Mouse (Mus musculus): ENCODE measurements around the gene Medag. TPM values are rescaled to one million over a fixed set of nuclear protein-coding genes. Genes with fewer than 3 reads are reported as not detected.

Gene Medag
- polyA plus RNA-seq, 1 experiment, result 0.19 TPM

DNA sequence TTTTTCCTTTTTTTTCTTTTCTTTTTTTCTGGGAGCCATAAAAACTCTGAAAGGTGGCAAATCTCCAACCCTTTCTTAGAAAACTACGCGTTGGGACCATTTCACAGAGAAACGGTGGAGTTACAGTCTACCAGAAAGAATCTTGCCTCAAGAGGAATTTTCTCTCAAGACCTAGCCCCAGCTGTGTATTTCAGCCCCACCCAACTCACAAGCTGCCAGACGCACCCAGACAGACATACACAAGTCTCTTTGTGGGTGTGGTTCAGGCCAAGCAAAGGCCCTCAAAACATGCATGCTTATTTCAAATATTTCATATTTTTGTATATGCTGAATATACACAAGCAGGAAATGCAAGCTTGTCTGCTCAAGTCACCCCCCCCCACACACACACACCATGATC lies 29.6 kb upstream of the Medag start:
- Histone ChIP-seq H3K4me3 (ENCODE audit: insufficient read depth, low read length) (no peak overlapping the region), H3K27ac (ENCODE audit: insufficient read depth, low read depth, low read length) (no peak overlapping the region), H3K4me1 (ENCODE audit: control insufficient read depth, insufficient read depth, low read length) (peaks cover 7% of the 10 kb centered on the region)
- no peak for TF ChIP-seq POLR2A (IDR thresholded peaks at IDR 0.05; ENCODE audit: borderline replicate concordance, low read depth, low read length)
- no peak for TF ChIP-seq CTCF (IDR thresholded peaks at IDR 0.05; ENCODE audit: low read depth, low read length)

DNA sequence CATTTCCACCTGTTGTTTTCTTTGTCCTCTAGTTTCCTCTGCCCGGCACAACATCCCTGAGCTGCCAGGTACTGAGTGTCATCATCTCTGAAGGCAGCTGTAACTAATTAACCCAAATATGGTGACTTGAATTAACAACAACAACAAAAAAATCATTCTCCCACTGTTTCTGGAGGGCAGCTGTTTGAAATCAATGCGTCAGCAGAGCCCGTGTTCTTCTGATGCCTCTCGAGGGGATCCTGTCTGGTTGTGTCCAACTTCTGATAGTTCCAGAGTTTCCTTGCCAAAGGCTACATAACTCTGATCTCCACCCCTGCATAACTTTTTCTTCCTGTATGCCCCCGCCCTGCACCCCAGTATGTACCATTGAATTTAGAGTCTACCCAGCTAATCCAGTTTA lies 28.9 kb upstream of the Medag start:
- Histone ChIP-seq H3K27ac (ENCODE audit: insufficient read depth, low read depth, low read length) (no peak overlapping the region), H3K4me3 (ENCODE audit: insufficient read depth, low read length) (no peak overlapping the region), H3K4me1 (ENCODE audit: control insufficient read depth, insufficient read depth, low read length) (peaks cover 7% of the 10 kb centered on the region)
- TF ChIP-seq CTCF (IDR thresholded peaks at IDR 0.05; ENCODE audit: low read depth, low read length) (no peak), POLR2A (IDR thresholded peaks at IDR 0.05; ENCODE audit: borderline replicate concordance, low read depth, low read length) (no peak)

DNA sequence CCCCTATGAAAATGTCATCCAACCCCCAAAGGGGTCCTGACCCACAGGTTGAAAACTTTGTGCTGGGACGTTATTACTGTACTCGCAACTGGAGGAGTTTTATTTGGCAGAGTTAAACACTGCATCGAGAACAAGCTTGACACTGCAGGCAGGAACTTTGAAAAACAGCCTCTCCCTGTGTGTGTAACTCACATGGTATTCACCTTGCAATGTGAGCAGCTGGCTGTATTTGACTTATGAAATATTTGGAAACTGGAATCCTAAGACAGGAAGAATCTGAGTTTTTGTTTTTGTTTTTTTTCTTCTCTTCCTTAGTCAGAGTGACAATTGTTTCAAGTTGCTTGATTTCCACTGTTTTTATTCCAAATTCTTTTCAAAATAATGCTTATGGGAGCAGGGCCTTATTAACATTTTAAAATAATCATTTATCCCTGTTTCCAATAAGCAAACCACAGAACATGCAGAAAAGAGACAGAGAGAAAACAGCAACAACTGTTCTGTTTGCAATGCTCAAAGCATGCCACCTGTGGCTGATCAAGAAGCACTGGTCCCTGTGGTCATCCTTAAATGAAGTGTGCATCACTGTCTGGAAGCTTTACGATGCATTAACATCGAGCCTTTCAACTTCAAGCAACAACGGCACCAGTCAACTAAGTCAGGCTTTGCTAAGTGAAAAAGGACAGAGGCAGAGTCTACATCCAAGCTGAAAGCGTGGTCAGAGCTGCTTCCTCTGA lies 26.2 kb upstream of the Medag start:
- Histone ChIP-seq H3K4me1 (ENCODE audit: control insufficient read depth, insufficient read depth, low read length) (peaks cover 6% of the 10 kb centered on the region), H3K4me3 (ENCODE audit: insufficient read depth, low read length) (no peak overlapping the region), H3K27ac (ENCODE audit: insufficient read depth, low read depth, low read length) (no peak overlapping the region)
- TF ChIP-seq POLR2A (IDR thresholded peaks at IDR 0.05; ENCODE audit: borderline replicate concordance, low read depth, low read length), result no peak
- TF ChIP-seq CTCF (IDR thresholded peaks at IDR 0.05; ENCODE audit: low read depth, low read length), result no peak

DNA sequence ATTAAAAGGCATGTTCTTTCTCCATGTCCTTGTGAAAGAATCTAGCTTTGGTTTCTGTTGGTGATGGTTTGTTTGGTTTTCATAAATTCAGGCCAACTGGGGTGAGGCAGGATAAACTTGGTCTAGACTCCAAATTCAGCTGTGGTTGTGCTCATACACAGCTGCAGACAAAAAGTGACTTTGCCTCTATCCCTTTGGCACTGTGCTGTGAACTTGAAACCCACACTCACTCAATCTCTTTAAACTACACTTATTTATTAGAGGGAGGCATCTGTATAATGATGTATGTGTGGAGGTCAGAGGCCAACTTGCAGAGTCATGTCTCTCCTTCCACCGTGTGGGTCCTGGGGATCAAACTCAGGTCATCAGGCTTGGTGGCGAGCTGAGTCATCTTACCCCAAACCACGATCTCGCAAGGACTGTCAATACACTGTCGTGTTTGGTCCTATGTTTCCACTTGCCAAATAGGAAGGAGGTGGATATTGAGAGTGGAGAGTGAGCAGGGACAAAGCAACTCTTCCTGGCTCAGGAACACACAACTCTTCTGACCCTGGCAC lies 25.2 kb upstream of the Medag start:
- peaks cover 2% of the 10 kb centered on the region for H3K4me1 ChIP-seq (ENCODE audit: control insufficient read depth, insufficient read depth, low read length)
- H3K27ac ChIP-seq (ENCODE audit: insufficient read depth, low read depth, low read length), result no peak overlapping the region
- TF ChIP-seq POLR2A (IDR thresholded peaks at IDR 0.05; ENCODE audit: borderline replicate concordance, low read depth, low read length) (no peak), CTCF (IDR thresholded peaks at IDR 0.05; ENCODE audit: low read depth, low read length) (no peak)
- no peak overlapping the region for H3K4me3 ChIP-seq (ENCODE audit: insufficient read depth, low read length)

DNA sequence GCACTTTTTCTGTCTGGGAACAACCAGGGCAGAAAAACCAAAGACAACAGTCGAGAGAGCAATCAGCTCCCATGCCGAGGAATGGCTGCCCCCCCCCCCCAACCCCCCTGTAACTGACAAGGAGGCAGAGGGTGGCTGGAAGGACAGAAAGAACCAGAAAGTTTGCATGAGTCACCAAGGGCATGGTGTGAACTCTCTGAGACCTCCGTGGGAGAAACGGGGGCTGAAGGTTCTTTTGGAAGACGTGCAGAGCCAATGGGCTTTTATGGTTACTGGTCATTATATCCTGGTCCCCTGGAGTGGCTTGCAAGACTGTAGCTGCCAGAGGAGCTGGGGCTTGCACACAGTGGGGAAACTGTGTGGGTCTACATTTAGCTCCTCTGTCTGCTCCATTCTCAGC lies 22.6 kb upstream of the Medag start:
- Histone ChIP-seq H3K4me3 (ENCODE audit: insufficient read depth, low read length) (no peak overlapping the region), H3K4me1 (ENCODE audit: control insufficient read depth, insufficient read depth, low read length) (peaks cover 2% of the 10 kb centered on the region), H3K27ac (ENCODE audit: insufficient read depth, low read depth, low read length) (no peak overlapping the region)
- TF ChIP-seq POLR2A (IDR thresholded peaks at IDR 0.05; ENCODE audit: borderline replicate concordance, low read depth, low read length) (no peak), CTCF (IDR thresholded peaks at IDR 0.05; ENCODE audit: low read depth, low read length) (no peak)

DNA sequence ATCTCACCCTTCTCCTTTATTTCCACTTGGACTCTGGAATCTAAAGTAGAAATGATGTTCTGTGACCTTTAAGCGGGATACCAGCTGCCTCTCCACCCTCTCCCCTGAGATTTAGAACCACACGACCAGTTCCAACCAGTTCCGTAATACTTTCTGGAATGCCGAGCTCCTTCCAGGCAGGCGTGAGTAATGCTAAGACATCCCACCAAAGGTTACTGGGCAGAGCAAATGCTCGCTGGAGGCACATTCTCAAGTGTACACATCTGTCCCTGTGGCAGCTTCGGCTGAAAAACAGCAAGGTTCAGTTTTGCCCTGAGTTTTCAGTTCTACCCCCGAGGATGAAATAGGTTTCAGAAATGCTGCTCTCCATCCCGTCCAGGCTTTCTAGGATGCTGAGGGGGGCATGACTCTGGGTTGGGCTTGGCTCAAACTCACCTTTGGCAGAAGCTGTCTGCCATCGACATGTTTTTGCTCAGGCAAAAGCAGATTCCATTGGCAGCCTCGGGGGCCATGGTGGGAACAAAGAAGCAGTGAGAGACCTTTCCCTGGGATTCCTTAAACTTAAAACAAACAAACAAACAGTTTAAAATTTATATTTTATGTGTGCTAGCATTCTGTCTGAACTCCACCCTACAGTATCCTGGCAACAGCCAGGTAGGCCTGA lies 21.9 kb upstream of the Medag start:
- Histone ChIP-seq H3K27ac (ENCODE audit: insufficient read depth, low read depth, low read length) (no peak overlapping the region), H3K4me1 (ENCODE audit: control insufficient read depth, insufficient read depth, low read length) (peaks cover 2% of the 10 kb centered on the region), H3K4me3 (ENCODE audit: insufficient read depth, low read length) (no peak overlapping the region)
- TF ChIP-seq CTCF (IDR thresholded peaks at IDR 0.05; ENCODE audit: low read depth, low read length), result no peak
- no peak for TF ChIP-seq POLR2A (IDR thresholded peaks at IDR 0.05; ENCODE audit: borderline replicate concordance, low read depth, low read length)

DNA sequence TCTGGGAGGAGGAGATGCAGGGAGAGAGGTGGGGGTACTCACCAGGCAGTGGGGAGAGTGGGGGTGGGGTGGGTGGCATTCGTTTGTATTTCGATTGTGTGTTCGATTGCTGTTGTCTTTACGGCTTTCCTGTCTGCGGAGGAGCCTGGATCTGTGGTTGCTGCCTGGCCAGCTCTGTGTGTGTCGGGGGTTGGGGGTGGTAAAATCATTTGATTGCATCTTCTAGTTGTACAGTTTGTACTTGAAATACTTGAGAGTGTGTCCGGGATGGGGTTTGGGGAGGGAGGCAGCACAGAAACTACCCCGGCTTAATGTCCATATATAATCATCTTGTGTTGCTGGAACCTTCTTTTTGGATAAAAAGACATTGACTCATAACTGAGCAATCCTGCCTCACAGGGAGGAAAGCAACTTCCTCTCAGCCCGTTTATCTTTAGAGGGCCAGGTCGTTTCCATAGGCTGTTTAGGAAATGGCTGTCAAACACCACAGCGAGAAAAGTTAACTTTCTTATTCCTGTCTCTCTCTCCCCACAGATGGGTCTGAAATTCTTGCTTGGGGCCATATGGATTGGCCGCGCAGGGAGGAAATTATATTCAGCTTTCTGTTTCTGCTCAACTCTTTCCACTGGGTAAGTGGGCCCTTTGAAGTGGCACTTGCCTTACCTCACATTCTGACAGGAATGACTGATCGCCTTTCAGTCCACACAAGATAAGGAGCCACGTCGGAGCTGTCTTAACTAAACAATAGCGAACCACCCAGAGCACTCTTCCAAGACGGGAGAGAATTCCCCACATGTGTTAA lies 19.8 kb upstream of the Medag start:
- Histone ChIP-seq H3K4me1 (ENCODE audit: control insufficient read depth, insufficient read depth, low read length) (no peaks in the 10 kb centered on the region), H3K27ac (ENCODE audit: insufficient read depth, low read depth, low read length) (no peak overlapping the region), H3K4me3 (ENCODE audit: insufficient read depth, low read length) (no peak overlapping the region)
- TF ChIP-seq CTCF (IDR thresholded peaks at IDR 0.05; ENCODE audit: low read depth, low read length) (no peak), POLR2A (IDR thresholded peaks at IDR 0.05; ENCODE audit: borderline replicate concordance, low read depth, low read length) (no peak)

DNA sequence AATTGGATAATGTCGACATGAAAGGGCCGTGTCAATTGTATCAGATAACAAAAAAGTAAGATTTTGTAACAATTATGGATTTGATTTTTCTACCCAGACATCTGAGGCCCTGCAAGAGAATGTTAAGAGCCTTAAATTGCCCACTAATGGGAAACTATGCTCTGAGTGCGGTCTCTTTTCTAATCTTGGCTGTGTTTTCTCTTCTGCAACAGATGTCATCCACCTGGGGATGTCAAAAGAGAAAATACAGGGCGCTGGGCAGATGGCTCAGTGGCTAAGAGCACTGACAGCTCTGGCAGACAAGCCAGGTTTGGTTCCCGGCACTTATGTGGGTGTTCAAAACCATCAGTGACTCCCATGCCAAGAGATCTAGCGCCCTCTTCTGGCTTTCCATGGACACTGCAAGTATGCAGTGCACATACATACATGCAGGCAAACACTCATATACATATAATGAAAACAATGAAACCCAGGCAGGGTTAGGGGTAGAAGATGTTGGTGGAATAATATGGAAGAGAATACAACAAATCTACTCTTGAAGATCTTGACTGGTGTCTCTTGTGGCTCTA lies 19.0 kb upstream of the Medag start:
- TF ChIP-seq CTCF (IDR thresholded peaks at IDR 0.05; ENCODE audit: low read depth, low read length), result no peak
- Histone ChIP-seq H3K4me3 (ENCODE audit: insufficient read depth, low read length) (no peak overlapping the region), H3K4me1 (ENCODE audit: control insufficient read depth, insufficient read depth, low read length) (no peaks in the 10 kb centered on the region), H3K27ac (ENCODE audit: insufficient read depth, low read depth, low read length) (no peak overlapping the region)

DNA sequence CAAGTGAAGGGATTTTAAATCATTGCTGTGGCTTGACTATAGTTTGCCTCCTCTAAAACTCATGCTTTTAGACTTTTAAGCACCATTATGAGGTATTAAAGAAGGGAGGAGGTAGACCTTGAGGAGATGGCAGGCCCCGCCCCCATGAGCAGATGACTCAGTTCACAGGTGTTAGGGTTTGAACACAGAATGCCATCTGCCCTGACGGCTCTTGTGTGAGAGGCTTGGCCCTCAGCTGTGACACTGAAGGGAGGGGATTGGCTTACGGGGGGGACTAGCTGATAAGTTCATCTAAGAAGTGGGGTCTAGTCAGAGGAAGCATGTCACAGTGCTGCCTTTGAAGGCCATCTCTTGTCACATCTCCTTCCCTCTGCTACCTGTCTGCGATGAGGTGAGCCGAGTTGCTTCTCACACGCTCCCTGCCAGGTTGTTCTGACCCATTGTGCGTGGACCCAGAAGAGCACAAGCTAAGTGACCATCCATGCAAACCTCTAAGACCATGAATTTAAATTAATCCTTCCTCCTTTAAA lies 10.0 kb upstream of the Medag start:
- Histone ChIP-seq H3K27ac (ENCODE audit: insufficient read depth, low read depth, low read length) (no peak overlapping the region), H3K4me1 (ENCODE audit: control insufficient read depth, insufficient read depth, low read length) (no peaks in the 10 kb centered on the region), H3K4me3 (ENCODE audit: insufficient read depth, low read length) (no peak overlapping the region)
- TF ChIP-seq CTCF (IDR thresholded peaks at IDR 0.05; ENCODE audit: low read depth, low read length) (no peak), POLR2A (IDR thresholded peaks at IDR 0.05; ENCODE audit: borderline replicate concordance, low read depth, low read length) (no peak)

Measured in bone marrow macrophage, adult 2 months (primary cell).